Mouse (Mus musculus): ENCODE measurements around the gene Cep57l1. TPM values are rescaled to one million over a fixed set of nuclear protein-coding genes. Genes with fewer than 3 reads are reported as not detected.
"Not testable (repeated sequence)": the region's sequence is repeated elsewhere in the genome, so short reads cannot be mapped to it uniquely, and the experiment has no call there.

Cep57l1 gene
- 10 to 100 TPM in 1 of 2 experiments, 1 to 10 TPM in 1; 9.8 to 11.3 TPM for total RNA-seq (2021)

DNA sequence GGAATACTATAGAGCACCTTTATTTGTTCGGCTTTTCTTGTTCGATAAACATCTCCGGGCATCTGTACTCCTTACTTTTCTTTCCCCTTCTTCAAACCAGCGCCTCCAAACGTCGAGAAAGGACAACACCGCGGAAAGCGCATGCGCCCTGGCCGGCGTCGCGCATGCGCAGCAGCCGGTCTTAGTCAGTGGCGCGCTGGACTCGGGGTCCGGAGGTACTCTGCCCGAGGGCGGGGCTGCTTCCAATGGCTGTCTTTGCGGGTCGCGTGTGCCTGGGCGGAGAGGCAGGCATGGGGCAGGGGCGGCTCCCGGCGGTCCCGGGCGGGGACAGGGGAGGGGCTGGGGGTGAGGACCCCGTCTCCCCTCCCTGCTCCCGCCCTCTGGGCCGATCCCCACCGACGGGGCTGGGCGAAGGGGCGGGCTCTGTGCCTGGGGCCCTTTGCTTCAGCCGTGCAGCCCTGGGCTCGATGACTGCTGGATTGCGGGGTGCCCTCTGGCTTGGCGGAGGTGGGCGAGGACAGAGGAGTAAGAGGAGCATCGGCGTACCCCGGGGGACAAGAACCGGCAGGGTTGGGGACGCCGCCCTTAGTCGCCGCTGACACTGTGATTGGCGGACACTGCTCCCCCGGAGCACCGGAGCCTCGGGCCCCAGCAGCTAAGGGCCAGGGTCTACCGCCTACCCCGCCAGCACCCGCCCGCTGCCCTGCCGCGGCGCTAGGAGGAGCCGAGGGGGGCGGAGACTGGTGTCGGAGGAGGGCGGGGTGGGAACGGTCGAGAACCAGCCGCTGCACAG, at the start of gene Cep57l1, which contains the start of gene Sesn1:
Gene Cep57l1 (minus strand): TSS at position 101 of the 793 bp plus-strand sequence.
Gene Sesn1 (plus strand): TSS at position 165 of the 793 bp plus-strand sequence.
- intact Hi-C loops (cut with DNase I), result loop anchor here (10.0 kb wide), 1 partner anchor 115 kb away; no protein-coding TSS in a partner anchor

DNA sequence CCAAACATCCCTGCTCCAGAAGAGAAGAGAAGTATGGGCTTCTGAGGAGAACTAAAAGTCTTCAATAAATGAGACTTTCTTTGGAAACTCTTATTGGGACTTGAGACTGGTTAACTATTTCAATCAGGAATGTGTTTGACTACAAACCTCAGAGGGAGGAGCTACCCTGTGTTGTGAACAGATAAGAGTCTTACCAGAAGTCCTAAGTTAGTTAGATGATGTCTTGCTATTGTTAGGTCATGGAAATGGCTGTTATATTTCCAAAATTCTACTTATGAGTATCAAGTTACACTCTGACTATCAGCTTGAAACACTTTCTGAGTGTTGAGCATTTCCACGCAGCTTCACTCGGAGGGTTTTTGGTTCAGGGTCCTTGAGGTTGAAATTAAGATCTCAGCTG, 39.0 kb upstream of the Cep57l1 start:
- intact Hi-C loops (cut with DNase I), result no loop called here
- no peak for DNase-seq

More for the DNA sequence above, at the start of gene Cep57l1, which contains the start of gene Sesn1:
- peak; percentile 97 for DNase-seq

DNA sequence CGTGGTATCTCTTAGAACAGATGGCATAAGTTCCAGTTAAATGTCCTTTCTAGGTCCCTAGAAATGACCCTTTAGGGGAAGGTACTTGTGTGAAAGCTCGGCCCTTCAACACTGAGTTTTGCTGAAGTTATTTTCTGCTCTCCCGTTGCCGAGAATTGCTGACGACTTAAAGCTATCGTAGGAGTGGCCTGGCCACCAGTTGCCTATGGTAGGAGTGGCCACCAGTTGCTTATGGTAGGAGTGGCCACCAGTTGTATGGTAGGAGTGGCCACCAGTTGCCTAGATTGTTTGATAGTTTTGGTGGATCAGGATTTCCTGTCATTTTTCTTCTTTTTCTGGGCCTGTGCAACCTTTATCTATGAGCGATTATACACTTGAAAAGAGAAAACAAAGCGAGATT, 38.1 kb upstream of the Cep57l1 start:
- intact Hi-C loops (cut with DNase I), result no loop called here
- no peak for DNase-seq

GRCm38 (mm10) chr10:41838911-41839310, 29.2 kb upstream of the Cep57l1 start:
- intact Hi-C loops (cut with DNase I), result loop anchor here (5.0 to 10.0 kb wide), 2 partner anchors 48 to 146 kb away; no protein-coding TSS in a partner anchor
- no peak for DNase-seq

- DNase-seq, result no peak
- intact Hi-C loops (cut with DNase I), result loop anchor here (5.0 to 10.0 kb wide), 3 partner anchors 151 to 458 kb away; partner anchors contain the start of gene Foxo3
These were observed 24.5 kb upstream of the Cep57l1 start for GRCm38 (mm10) chr10:41834131-41834530.

DNA sequence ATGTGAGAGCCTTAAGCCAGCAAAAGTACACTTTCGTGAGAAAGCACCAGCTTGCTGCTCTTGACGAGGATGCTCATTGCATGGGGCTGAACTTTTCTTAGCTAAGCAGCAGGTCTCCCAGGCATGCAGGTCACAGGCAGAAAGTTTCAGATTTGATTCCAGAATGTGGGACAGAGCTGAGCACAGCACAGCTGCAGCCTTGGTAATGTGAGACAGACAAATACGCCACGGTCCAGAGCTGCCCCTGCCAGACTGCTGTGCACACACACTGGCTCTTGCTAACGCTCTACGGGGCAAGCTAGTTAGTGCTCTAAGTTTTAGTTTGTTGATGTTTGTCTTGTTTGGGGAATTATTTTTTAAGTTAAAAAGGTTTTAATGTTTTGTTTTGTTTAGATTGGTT, 22.5 kb upstream of the Cep57l1 start:
- no peak for DNase-seq
- intact Hi-C loops (cut with DNase I), result loop anchor here (5.0 to 10.0 kb wide), 3 partner anchors 153 to 460 kb away; partner anchors contain the start of gene Foxo3

- peak; percentile 56 for DNase-seq
- intact Hi-C loops (cut with DNase I), result loop anchor here (5.0 to 10.0 kb wide), 3 partner anchors 154 to 461 kb away; partner anchors contain the start of gene Foxo3
These were observed 21.3 kb upstream of the Cep57l1 start for GRCm38 (mm10) chr10:41830851-41831522.

- intact Hi-C loops (cut with DNase I), result loop anchor here (5.0 to 10.0 kb wide), 3 partner anchors 154 to 462 kb away; partner anchors contain the start of gene Foxo3
These were observed 20.8 kb upstream of the Cep57l1 start for GRCm38 (mm10) chr10:41830445-41830844.

DNA sequence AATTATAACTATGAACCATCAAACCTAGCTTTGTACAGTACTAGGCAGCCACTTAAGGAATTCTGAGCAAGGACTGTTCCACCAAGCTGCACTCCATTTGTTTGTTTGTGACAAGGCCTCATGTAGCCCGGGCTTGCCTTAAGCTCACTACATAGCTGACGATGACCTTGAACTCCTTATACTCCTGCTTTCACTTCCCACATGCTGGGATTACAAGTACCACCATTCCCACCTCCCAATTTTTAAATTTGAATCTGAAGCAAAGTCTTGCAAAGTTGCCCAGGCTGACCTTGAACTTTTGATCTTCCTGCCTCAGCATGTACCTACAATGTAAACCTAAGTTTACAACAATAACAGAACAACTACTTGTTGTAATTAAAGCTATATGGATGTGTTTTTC, 20.3 kb upstream of the Cep57l1 start:
- DNase-seq, result no peak
- intact Hi-C loops (cut with DNase I), result loop anchor here (5.0 to 10.0 kb wide), 3 partner anchors 155 to 462 kb away; partner anchors contain the start of gene Foxo3

More at GRCm38 (mm10) chr10:41830445-41830844, 20.8 kb upstream of the Cep57l1 start:
- no peak for DNase-seq

- DNase-seq, result no peak
- intact Hi-C loops (cut with DNase I), result no loop called here
These were observed 19.5 kb upstream of the Cep57l1 start for GRCm38 (mm10) chr10:41829191-41829590.

GRCm38 (mm10) chr10:41827784-41828183, 18.1 kb upstream of the Cep57l1 start:
- no peak for DNase-seq
- intact Hi-C loops (cut with DNase I), result no loop called here

GRCm38 (mm10) chr10:41826526-41827116, 16.9 kb upstream of the Cep57l1 start:
- intact Hi-C loops (cut with DNase I), result no loop called here
- DNase-seq, result no peak

DNA sequence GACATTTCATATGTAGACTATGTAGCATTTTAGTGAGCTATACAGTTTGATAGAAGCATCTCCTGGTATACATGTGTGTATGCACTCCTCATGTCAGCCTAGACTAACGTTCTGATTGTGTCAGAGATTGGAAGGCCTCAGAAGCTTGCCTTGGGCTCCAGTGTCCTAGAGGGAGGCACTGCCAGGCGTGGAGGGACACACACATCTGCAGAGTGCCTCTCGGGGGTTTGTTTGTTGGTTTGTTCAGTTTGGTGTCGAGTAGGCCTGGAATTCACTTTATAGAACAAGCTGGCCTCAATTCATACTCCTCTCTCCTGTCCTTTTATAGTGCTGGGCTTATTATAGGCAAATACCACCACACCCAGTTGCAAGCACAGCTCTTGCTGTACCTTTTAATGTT, 16.3 kb upstream of the Cep57l1 start:
- intact Hi-C loops (cut with DNase I), result no loop called here
- DNase-seq, result no peak

DNA sequence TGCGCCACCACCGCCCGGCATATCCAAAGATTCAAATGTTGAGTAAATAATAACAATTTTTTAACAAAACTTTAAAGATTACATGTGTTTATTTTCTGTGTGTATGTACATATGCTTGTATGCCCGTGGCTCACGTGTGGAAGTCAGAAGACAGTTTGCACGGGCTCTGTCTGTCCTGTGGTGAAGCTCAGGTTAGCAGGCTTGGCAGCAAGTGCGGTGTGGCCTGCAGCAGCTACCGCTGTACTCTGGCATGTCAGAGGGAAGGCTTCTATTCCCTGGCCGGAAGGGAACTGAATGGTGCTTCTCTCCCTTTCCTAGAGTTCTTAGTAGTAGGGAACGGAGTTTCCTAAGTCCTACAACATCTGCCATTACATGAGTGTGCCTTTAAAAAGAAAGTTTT, 15.4 kb upstream of the Cep57l1 start:
- intact Hi-C loops (cut with DNase I), result no loop called here
- DNase-seq, result no peak

DNA sequence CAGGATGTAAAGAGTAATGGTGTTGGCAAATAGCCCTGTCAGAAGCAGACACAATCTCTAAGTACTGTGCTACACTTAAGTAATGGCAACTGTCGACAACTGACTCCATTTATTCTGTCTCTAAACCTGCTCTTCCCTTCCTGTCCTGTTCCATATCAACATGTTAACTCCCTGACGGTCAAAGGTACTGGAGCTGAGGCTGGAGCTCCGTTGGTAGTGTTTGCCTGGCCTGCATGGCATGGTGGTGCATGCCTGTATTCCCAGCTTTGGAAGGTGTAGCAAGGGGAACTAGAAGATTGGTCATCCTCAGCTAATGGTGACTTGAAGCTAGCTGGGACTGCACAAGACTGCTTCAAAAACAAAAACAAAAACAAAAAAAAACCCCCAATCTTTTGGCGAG, 14.2 kb upstream of the Cep57l1 start:
- intact Hi-C loops (cut with DNase I), result no loop called here

DNA sequence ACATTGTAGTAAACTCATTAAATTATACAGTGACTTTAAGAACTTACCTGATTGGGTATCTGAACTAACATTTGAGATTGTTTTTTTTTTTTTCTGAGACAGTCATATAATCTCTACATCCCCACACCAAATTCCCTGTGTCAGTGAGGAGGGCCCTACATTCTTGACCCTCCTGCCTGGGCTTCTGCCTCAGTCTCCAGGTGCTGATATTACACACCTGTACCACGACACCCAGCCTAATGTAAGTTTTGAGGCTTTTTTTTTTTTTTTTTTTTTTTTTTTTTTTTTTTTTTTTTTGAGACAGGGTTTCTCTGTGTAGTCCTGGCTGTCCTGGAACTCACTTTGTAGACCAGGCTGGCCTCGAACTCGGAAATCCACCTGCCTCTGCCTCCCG, 13.6 kb upstream of the Cep57l1 start:
- intact Hi-C loops (cut with DNase I); DNase-seq: not testable (repeated sequence)

More for the DNA sequence above, 14.2 kb upstream of the Cep57l1 start:
- no peak for DNase-seq

DNA sequence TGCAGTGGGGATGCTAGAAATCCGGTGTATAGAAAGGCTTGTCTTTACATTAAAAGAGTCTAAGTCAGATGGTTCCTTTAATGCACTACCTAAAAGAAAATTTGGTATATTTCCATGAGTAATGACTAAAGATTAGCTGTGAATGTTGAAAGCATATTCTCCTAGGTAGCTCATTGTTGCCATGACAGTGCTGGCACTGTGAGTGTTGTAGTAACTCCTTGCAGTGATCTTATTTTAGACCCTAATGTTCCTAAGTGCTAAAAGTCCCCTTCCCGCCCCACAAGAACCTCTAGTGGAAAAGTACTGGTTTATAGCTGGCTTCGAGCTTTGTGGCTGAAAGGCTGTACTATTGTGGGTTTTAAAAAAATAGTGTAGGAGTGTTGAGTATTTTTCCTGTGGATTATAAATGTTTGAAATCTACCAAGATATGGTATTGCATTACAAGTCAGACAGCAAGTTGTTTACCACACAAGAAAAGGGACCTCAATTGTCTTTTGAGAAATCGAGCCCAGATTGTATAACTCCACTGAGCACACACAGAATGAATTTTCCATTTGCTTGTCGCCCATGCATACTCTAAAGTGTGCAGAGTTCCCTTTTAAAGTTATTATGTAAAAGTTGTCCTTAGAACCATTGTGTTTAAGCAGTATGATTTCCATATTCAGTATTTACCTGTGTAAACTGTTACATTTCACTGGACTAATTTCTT, 13.1 kb upstream of the Cep57l1 start:
- intact Hi-C loops (cut with DNase I), result no loop called here
- DNase-seq, result no peak

DNA sequence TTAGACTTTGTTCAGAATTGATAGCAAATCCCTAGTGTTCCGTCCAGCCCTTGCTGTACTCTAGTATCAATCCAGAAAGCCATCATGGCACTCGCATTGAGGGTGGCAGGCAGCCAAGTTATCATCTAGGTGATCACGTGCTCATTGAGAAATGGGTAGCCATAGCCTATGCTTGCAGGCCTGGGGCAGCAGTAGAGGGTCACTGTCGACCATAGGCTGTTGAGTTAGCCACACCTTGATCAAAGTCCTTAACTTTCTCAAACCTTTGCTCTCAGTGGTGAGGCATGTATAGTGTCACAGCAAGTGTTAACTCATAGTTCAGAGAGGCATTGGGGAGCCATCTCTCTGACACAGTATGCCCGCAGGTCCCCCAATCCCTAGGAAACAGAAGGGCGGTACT, 11.5 kb upstream of the Cep57l1 start:
- intact Hi-C loops (cut with DNase I), result no loop called here
- no peak for DNase-seq

- intact Hi-C loops (cut with DNase I), result no loop called here
These were observed 10.7 kb upstream of the Cep57l1 start for GRCm38 (mm10) chr10:41820401-41820800.

DNA sequence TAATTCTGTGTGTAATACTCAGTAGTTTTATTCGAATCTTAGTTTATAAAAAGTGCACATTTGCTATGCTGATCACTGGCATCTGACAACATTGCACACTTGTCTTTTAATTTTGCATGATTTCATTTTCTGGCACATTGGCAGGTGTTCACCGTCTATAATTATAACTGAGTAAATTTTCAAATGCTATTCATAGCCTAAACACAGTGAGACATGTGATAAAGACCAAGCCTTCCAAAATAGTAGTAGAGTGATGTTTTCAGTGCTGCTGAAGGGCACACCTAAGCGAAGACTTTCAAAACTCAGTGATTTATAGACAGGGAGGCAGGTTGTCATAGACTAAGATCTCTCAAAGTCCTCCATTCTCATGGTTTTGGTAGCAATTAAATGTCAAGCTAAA, 9.6 kb upstream of the Cep57l1 start:
- intact Hi-C loops (cut with DNase I), result loop anchor here (10.0 kb wide), 1 partner anchor 125 kb away; no protein-coding TSS in a partner anchor
- DNase-seq, result no peak

More at GRCm38 (mm10) chr10:41820401-41820800, 10.7 kb upstream of the Cep57l1 start:
- DNase-seq, result no peak

Data from left cerebral cortex, postnatal 4 days (tissue).